Mouse (Mus musculus) liver, adult 2 months (tissue): Measurements from ENCODE around the gene Gnat1.

ENCODE experiments used
- CTCF ChIP-seq: fragments of 200-500 bp; IDR thresholded peaks from 2 replicates; pipeline ENCODE4 v1.5.1; 2011; ENCODE audit warnings: low read depth, low read length, control low read depth
- POLR2A ChIP-seq: fragments of 200-500 bp; IDR thresholded peaks from 2 replicates; pipeline ENCODE4 v1.6.1; 2011; ENCODE audit warnings: low read length, control low read depth; ENCODE audit not compliant: insufficient read depth; ENCODE audit errors: extremely low read depth

GRCm38 (mm10) chr9:107645153-107645510 lies 34.4 kb downstream of the Gnat1 start:
- TF ChIP-seq CTCF (no peak), POLR2A (no peak)
